Mouse (Mus musculus): ENCODE data around the gene Dnmt3b. TPM values are rescaled to one million over a fixed set of nuclear protein-coding genes. Genes with fewer than 3 reads are reported as not detected.
A peak's percentile ranks its signal among the peaks of the same experiment; 100 is the strongest.

The Dnmt3b gene
- total and polyA plus RNA-seq, 3 experiments, result 11.6 to 17.5 TPM; not detected in 1

GRCm38 (mm10) chr2:153607870-153608515 is 41.3 kb upstream of the Dnmt3b start:
- no peaks in the 10 kb centered on the region for H3K79me2 ChIP-seq (ENCODE audit: control insufficient read depth, insufficient read depth, low read length, poor library complexity)
- peak overlapping the region; percentile 91 for H3K27ac ChIP-seq (ENCODE audit: control insufficient read depth, low read depth, low read length)
- no peaks in the 10 kb centered on the region for H3K27me3 ChIP-seq (ENCODE audit: control insufficient read depth in 1 of 2, insufficient read depth in 2 of 2, low read length in 2 of 2)
- DNase-seq (ENCODE audit: low read depth, low spot score), result peak; percentile 91
- H3K36me3 ChIP-seq (ENCODE audit: control insufficient read depth in 1 of 2, insufficient read depth in 2 of 2, low read length in 2 of 2), result peaks cover 0 to 29% of the 10 kb centered on the region in 2 experiments; a peak in 2 of 4 replicates
- peak overlapping the region; percentile 64 for H3K9ac ChIP-seq (ENCODE audit: control insufficient read depth, low read depth, low read length, poor library complexity, severe bottlenecking)
- H3K4me3 ChIP-seq (ENCODE audit: control insufficient read depth in 1 of 2, insufficient read depth in 1 of 2, low read depth in 2 of 2, low read length in 2 of 2), result peak overlapping the region; percentile 21 to 33; a peak in 3 of 4 replicates
- H3K4me1 ChIP-seq (ENCODE audit: control insufficient read depth in 1 of 2, insufficient read depth in 2 of 2, low read length in 2 of 2), result peaks cover 19 to 40% of the 10 kb centered on the region in 2 experiments
- no peaks in the 10 kb centered on the region for H3K9me3 ChIP-seq (replicated peaks; ENCODE audit: insufficient read depth, low read length)
- TF ChIP-seq CHD1 (IDR thresholded peaks at IDR 0.05; ENCODE audit: low read depth, low read length) (no peak), ZC3H11A (IDR thresholded peaks at IDR 0.05; ENCODE audit: low read depth, low read length) (no peak), POLR2AphosphoS2 (IDR thresholded peaks at IDR 0.05; ENCODE audit: low read length) (no peak), E2F4 (IDR thresholded peaks at IDR 0.05; ENCODE audit: borderline replicate concordance, low read depth, low read length) (no peak), MEF2A (IDR thresholded peaks at IDR 0.05; ENCODE audit: extremely low read depth, insufficient replicate concordance, low read depth, low read length, poor library complexity, severe bottlenecking) (no peak), JUND (IDR thresholded peaks at IDR 0.05; ENCODE audit: low read depth, low read length) (no peak), TAL1 (IDR thresholded peaks at IDR 0.05; ENCODE audit: low read length) (peak; percentile 91), NELFE (IDR thresholded peaks at IDR 0.05; ENCODE audit: low read depth, low read length) (no peak), GATA1 (IDR thresholded peaks at IDR 0.05; ENCODE audit: low read depth, low read length) (peak; percentile 81), TBP (IDR thresholded peaks at IDR 0.05; ENCODE audit: low read depth, low read length) (no peak), KAT2A (conservative IDR thresholded peaks at IDR 0.05; ENCODE audit: low read depth, low read length) (no peak), MYC (IDR thresholded peaks at IDR 0.05; ENCODE audit: low read depth, low read length) (peak; percentile 82), MAZ (IDR thresholded peaks at IDR 0.05; ENCODE audit: low read depth, low read length) (no peak), MXI1 (IDR thresholded peaks at IDR 0.05; ENCODE audit: low read depth, low read length) (peak; percentile 58; the same call in 1 of the 2 replicates), CHD2 (IDR thresholded peaks at IDR 0.05; ENCODE audit: low read length) (no peak), ZNF384 (IDR thresholded peaks at IDR 0.05; ENCODE audit: low read depth, low read length) (no peak), SMC3 (IDR thresholded peaks at IDR 0.05; ENCODE audit: low read depth, low read length) (no peak), RCOR1 (IDR thresholded peaks at IDR 0.05; ENCODE audit: low read depth, low read length) (peak; percentile 58), UBTF (IDR thresholded peaks at IDR 0.05; ENCODE audit: borderline replicate concordance, insufficient read depth, low read depth, low read length) (no peak), GABPA (IDR thresholded peaks at IDR 0.05; ENCODE audit: low read depth, low read length) (no peak), MYB (IDR thresholded peaks at IDR 0.05; ENCODE audit: low read depth, low read length) (no peak), NRF1 (IDR thresholded peaks at IDR 0.05; ENCODE audit: insufficient read depth, low read depth, low read length, poor library complexity, severe bottlenecking) (no peak), MAFK (IDR thresholded peaks at IDR 0.05; ENCODE audit: borderline replicate concordance, low read depth, low read length) (no peak), HCFC1 (IDR thresholded peaks at IDR 0.05; ENCODE audit: low read depth, low read length) (no peak; the same call in 1 of the 2 replicates), POLR2AphosphoS5 (IDR thresholded peaks at IDR 0.05; ENCODE audit: borderline replicate concordance, low read depth, low read length) (no peak), ETS1 (IDR thresholded peaks at IDR 0.05; ENCODE audit: low read depth, low read length) (peak; percentile 83), BHLHE40 (IDR thresholded peaks at IDR 0.05; ENCODE audit: borderline replicate concordance, low read depth, low read length) (no peak), USF1 (IDR thresholded peaks at IDR 0.05; ENCODE audit: low read depth, low read length) (no peak), EP300 (IDR thresholded peaks at IDR 0.05; ENCODE audit: low read depth in 1 of 2, low read length in 2 of 2) (peak; percentile 88 to 93), POLR2A (IDR thresholded peaks at IDR 0.05; ENCODE audit: control insufficient read depth in 1 of 2, insufficient read depth in 1 of 2, low read depth in 1 of 2, low read length in 2 of 2, poor library complexity in 1 of 2) (peak in 1 of 2 experiments; percentile 48; a peak in 1 of 4 replicates), RAD21 (IDR thresholded peaks at IDR 0.05; ENCODE audit: low read depth, low read length) (no peak), CTCF (IDR thresholded peaks at IDR 0.05 in 2 of 3, conservative IDR thresholded peaks at IDR 0.05 in 1 of 3; ENCODE audit: control insufficient read depth in 1 of 3, insufficient read depth in 1 of 3, low read depth in 2 of 3, low read length in 3 of 3, poor library complexity in 1 of 3, severe bottlenecking in 1 of 3) (no peak), TCF12 (IDR thresholded peaks at IDR 0.05; ENCODE audit: low read depth, low read length) (peak; percentile 94), ZMIZ1 (IDR thresholded peaks at IDR 0.05; ENCODE audit: low read depth, low read length) (no peak), ELF1 (IDR thresholded peaks at IDR 0.05; ENCODE audit: low read depth, low read length) (peak; percentile 8; the same call in 1 of the 2 replicates), MAX (IDR thresholded peaks at IDR 0.05; ENCODE audit: low read length) (peak; percentile 72; the same call in 1 of the 2 replicates)

Data from MEL (cell line).